Mouse (Mus musculus): Measurements from ENCODE around the gene Ppp2r1b. TPM values are rescaled to one million over a fixed set of nuclear protein-coding genes. Genes with fewer than 3 reads are reported as not detected.
A peak's percentile ranks its signal among the peaks of the same experiment; 100 is the strongest.
"Not testable (repeated sequence)": the region's sequence is repeated elsewhere in the genome, so short reads cannot be mapped to it uniquely, and the experiment has no call there.

The Ppp2r1b gene
- total RNA-seq, 2 experiments from 2014 or later, result 14.9 to 18.1 TPM

DNA sequence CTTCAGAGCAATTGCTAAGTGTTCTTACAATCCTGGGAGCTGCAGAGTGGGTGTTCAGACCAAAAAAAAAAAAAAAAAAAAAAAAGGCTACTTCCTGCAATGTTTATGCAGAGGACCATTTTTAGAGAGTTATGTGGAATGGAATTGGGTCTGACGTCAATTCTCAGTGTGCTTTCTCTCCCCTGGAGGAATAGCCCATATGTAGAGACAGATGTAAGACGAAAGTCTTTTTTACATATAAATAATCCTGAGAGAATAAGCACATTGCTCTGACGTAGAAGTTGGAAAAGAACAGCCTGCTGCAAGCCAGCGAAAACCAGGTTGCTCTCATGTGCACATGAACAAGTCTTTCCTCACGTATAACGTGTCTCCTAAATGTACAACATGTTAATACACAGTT is 25.4 kb upstream of the Ppp2r1b start:
- H3K27ac ChIP-seq, result peak overlapping the region; percentile 69; the same call in 1 of the 2 replicates
- no peak overlapping the region for H3K4me3 ChIP-seq
- DNase-seq (ENCODE audit: low spot score in 2 of 2), result peak in 1 of 2 experiments; percentile 31
- no peak for TF ChIP-seq CTCF (conservative IDR thresholded peaks at IDR 0.05)

DNA sequence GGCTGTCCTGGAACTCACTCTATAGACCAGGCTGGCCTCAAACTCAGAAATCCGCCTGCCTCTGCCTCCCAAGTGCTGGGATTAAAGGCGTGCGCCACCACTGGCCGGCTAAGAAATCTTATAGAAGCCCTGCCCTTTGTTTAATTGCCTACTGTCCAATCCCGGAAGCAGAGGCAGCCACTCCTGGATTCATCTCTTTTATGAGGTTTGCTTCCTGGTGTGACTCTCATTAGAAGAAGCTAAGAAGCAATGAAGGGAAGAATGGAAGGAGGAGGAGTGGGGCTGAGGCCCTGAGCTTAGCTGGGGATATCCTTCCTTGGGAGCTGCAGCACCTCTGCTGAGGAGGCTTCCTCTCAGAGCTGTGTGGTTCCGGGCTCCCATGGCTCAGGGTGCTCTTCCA is 23.4 kb upstream of the Ppp2r1b start:
- no peak overlapping the region for H3K4me3 ChIP-seq
- no peak for TF ChIP-seq CTCF (conservative IDR thresholded peaks at IDR 0.05)
- DNase-seq (ENCODE audit: low spot score in 2 of 2), result no peak
- no peak overlapping the region for H3K27ac ChIP-seq

DNA sequence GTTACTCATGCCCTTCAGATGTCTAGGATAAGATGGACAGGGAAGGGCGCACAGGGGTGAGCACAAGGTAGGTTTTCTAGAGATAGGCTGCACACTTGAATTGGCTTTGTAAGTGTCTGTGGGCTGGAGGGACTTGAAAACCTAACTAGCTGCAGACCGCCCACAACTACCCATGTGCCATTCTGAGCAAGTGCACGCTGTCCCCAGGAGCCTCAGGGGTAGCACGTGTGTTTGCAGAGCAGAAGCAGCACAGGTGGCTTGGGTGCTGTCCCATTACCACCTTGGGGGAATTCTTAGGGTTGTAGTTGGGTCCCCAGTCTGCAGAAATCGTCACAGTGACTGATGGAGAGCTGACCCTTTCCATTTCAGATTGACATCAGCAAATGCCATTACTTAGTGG is 22.9 kb upstream of the Ppp2r1b start:
- DNase-seq (ENCODE audit: low spot score in 2 of 2), result no peak
- H3K27ac ChIP-seq, result no peak overlapping the region
- no peak for TF ChIP-seq CTCF (conservative IDR thresholded peaks at IDR 0.05)
- no peak overlapping the region for H3K4me3 ChIP-seq

DNA sequence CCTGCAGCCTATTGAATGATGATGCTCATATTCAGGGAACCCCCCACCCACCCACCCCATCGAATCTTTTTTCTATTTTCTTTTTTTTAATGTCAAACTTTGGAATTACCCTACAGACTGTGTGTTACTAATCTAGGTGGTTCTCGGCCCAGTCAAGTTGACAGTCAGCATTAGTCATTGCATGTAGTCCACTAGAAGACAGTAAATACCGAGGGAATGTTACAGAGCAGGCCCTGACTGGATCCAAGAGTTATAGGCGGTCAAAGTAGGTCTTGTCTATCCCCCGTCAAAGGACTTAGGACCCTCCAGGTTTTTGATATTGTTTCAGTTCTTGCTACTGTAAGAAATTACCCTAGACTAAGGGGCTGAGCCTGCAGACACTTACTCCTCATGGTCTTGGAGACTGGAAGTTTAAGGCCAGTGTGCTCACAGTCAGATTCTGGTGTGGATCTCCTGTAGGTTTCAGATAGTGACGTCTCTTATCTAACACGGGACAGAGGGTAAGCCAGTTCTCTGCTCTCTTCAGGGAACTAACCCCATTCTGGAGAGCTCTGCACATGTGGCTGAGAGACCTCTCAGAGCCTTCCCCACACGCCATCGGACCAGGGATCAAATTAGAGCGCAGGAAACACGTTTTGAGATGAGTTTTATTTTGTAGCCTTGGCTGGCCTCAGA is 21.2 kb upstream of the Ppp2r1b start:
- no peak for DNase-seq (ENCODE audit: low spot score in 2 of 2)
- TF ChIP-seq CTCF (conservative IDR thresholded peaks at IDR 0.05), result no peak
- H3K27ac ChIP-seq, result no peak overlapping the region
- H3K4me3 ChIP-seq, result no peak overlapping the region

GRCm38 (mm10) chr9:50831514-50831913 is 13.6 kb upstream of the Ppp2r1b start:
- TF ChIP-seq CTCF (conservative IDR thresholded peaks at IDR 0.05), result no peak
- Histone ChIP-seq H3K27ac (no peak overlapping the region), H3K4me3 (no peak overlapping the region)
- DNase-seq (ENCODE audit: low spot score in 2 of 2), result no peak

DNA sequence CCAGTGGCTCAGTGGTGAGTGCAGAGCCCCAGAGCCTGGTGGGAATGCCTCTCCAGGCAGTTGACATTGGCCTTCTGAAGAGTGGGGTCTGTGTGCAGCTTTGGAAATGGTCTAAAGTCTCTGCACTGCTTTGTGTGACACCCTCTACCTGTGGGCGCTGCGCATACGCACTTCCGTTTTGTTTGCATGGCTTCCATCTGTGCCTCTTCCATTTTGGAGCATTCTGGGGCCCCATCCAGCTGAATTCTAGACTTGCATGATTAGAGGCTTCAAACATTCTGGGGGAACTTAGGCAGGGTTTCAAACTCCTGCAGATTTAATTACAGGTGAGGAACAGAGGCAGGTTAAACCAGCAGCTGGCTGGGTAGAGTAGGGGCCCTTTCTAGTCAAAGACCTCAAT is 12.9 kb upstream of the Ppp2r1b start:
- H3K4me3 ChIP-seq, result no peak overlapping the region
- no peak for TF ChIP-seq CTCF (conservative IDR thresholded peaks at IDR 0.05)
- DNase-seq (ENCODE audit: low spot score in 2 of 2), result peak; percentile 29 to 39
- H3K27ac ChIP-seq, result no peak overlapping the region; the same call in 1 of the 2 replicates

DNA sequence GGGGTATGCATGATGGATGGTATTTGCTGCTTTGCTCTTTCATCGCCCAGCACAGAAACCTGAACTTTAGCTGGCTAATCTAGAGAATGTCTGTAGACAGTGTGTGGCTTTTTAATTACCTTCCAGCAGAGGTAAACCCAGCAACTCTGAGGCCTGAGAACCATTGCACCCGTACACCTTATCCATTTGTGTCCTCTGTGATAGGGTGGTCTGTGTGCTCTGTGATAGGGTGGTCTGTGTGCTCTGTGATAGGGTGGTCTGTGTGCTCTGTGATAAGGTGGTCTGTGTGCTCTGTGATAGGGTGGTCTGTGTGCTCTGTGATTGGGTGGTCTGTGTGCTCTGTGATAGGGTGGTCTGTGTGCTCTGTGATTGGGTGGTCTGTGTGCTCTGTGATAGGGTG is 12.5 kb upstream of the Ppp2r1b start:
- not testable (repeated sequence) for H3K27ac ChIP-seq; H3K4me3 ChIP-seq; DNase-seq (ENCODE audit: low spot score in 2 of 2)

DNA sequence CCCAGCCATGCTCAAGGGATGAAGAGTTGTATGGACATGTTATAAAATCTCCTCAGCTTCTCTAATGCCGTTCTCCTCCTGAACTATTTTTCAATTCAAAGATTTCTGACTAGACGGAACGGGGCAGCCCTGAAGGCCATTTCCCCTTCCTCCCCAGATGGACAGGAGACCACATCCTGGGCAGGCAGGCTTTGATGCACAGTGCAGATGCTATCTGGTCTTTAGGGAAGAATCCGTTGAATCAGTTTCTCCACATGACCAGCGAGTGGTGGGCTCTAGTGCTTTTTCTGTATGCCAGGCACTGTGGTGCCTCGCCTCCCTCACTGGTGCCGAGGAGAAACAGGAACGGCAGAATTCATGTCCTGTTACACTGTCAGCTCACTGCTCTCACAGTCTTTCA is 11.3 kb upstream of the Ppp2r1b start:
- DNase-seq (ENCODE audit: low spot score in 2 of 2), result no peak
- Histone ChIP-seq H3K4me3 (no peak overlapping the region), H3K27ac (peak overlapping the region; percentile 15; the same call in 1 of the 2 replicates)
- TF ChIP-seq CTCF (conservative IDR thresholded peaks at IDR 0.05), result no peak

- no peak for DNase-seq (ENCODE audit: low spot score in 2 of 2)
- no peak for TF ChIP-seq CTCF (conservative IDR thresholded peaks at IDR 0.05)
Observed at GRCm38 (mm10) chr9:50835068-50835705, 9.9 kb upstream of the Ppp2r1b start.

GRCm38 (mm10) chr9:50836097-50836496 is 9.0 kb upstream of the Ppp2r1b start:
- no peak for TF ChIP-seq CTCF (conservative IDR thresholded peaks at IDR 0.05)
- no peak overlapping the region for H3K27ac ChIP-seq
- DNase-seq (ENCODE audit: low spot score in 2 of 2), result no peak
- H3K4me3 ChIP-seq, result no peak overlapping the region

More at GRCm38 (mm10) chr9:50835068-50835705, 9.9 kb upstream of the Ppp2r1b start:
- no peak overlapping the region for H3K4me3 ChIP-seq
- H3K27ac ChIP-seq, result no peak overlapping the region

DNA sequence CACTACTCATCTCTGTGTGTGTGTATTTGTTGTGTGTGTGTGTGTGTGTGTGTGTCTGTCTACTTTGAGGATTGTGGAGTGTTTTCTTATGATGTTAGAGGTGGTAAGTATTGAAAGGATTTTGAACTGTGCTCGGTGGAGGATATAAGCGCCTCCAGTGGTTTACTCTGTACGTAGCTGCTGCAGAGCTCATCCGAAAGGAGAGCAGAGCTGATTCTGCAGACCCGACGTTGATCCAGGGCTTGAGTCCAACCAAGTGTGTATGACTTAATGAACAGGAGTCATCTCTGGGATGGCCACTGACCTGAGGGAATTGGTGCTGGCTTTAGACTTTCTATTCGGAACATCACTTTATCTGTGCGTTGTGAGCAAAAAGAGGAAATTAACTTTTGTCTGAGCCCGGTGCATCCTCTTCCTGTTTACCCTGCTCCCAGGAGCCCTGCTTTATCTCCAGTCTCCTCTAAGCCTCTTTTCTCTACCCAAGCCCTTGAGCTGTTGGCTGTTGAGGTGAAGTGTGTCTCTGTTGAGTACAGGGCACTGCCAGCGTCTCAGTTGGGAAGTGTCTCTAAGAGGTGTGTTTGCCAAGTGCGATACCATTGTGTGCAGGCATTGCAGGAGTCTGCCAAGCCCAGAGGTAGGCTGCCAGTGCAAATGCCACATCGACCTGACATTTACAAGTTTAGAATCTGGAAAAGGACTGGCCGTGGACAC is 3.9 kb upstream of the Ppp2r1b start:
- no peak for DNase-seq (ENCODE audit: low spot score in 2 of 2)
- no peak for TF ChIP-seq CTCF (conservative IDR thresholded peaks at IDR 0.05)
- Histone ChIP-seq H3K27ac (peak overlapping the region; percentile 23; the same call in 1 of the 2 replicates), H3K4me3 (no peak overlapping the region)

- no peak for TF ChIP-seq CTCF (conservative IDR thresholded peaks at IDR 0.05)
- Histone ChIP-seq H3K27ac (no peak overlapping the region), H3K4me3 (no peak overlapping the region)
- DNase-seq (ENCODE audit: low spot score in 2 of 2), result no peak
Observed at GRCm38 (mm10) chr9:50845547-50845946, 446 bp downstream of the Ppp2r1b start.

DNA sequence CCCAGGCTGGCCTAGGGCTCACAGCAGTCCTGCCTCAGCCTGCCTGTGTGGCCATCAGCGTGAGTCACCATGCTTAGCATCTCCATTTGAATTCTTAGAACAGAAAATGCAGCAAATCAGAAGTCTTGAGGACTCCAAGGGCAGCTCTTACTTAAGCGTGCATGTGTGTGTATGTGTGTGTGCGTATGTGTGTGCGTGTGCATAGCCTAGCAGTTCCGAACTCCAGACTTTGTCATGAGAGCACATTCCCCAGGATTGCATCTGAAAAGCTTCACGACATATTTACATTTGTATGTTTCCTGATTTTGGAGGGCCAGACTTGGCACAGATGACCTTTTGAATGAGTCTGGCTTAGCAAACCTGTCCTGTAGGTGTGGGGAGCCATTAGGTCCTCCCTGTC is 2.0 kb downstream of the Ppp2r1b start:
- TF ChIP-seq CTCF (conservative IDR thresholded peaks at IDR 0.05), result no peak
- no peak for DNase-seq (ENCODE audit: low spot score in 2 of 2)
- H3K4me3 ChIP-seq, result no peak overlapping the region
- no peak overlapping the region for H3K27ac ChIP-seq

Measured in layer of hippocampus, adult 2 months (tissue).